8 mouse cellular contexts compared by ENCODE assay signal in genomic region chr9:102689940-102690642, GRCm38 (mm10). TPM values are rescaled to one million over a fixed set of nuclear protein-coding genes. Genes with fewer than 3 reads are reported as not detected.
DNase-seq lines count a peak whose midpoint lies in the region; ATAC-seq and TF ChIP-seq lines count a peak whose summit lies in the region.

No protein-coding gene starts in this region.

- no peak overlapping the region for H3ac ChIP-seq in myocyte (ENCODE audit: control insufficient read depth, insufficient read length)

- peak overlapping the region; percentile 99 for H3K4me2 ChIP-seq in kidney, embryonic 15.5 days
- H3K4me2 ChIP-seq in limb, embryonic 15.5 days, result peak overlapping the region; percentile 96
- peak overlapping the region; percentile 72 for H3K4me2 ChIP-seq in myocyte (ENCODE audit: low read depth)

- H3K4me3 ChIP-seq in kidney, embryonic 15.5 days (replicated peaks), result peak overlapping the region; percentile 63
- peak overlapping the region; percentile 48 for H3K4me3 ChIP-seq in limb, embryonic 15.5 days
- peak overlapping the region; percentile 17 for H3K4me3 ChIP-seq in myocyte

- no peaks in the 10 kb centered on the region for H3K79me2 ChIP-seq in myocyte (ENCODE audit: control insufficient read depth, insufficient read depth)

- no peak for TF ChIP-seq POLR2A in myocyte (IDR thresholded peaks at IDR 0.05; ENCODE audit: insufficient read length, low read depth)

- H3K27ac ChIP-seq in kidney, embryonic 15.5 days, result no peak overlapping the region
- H3K27ac ChIP-seq in limb, embryonic 15.5 days, result peak overlapping the region; percentile 63

- DNase-seq in gastrocnemius, postnatal 10 days, result peak; percentile 67
- no peak for DNase-seq in gastrocnemius, adult 18-20 months (ENCODE audit: low spot score)
- DNase-seq in cerebellum, postnatal 25 days, result peak; percentile 86 to 87
- peak; percentile 33 to 48 for DNase-seq in frontal cortex, postnatal 36 days (ENCODE audit: low spot score in 2 of 2)
- DNase-seq in MN1 (ENCODE audit: low spot score), result no peak

- H3K36me3 ChIP-seq in kidney, embryonic 15.5 days, result no peaks in the 10 kb centered on the region
- no peaks in the 10 kb centered on the region for H3K36me3 ChIP-seq in limb, embryonic 15.5 days
- H3K36me3 ChIP-seq in myocyte (ENCODE audit: control insufficient read depth, insufficient read depth), result no peaks in the 10 kb centered on the region

- peaks cover 17% of the 10 kb centered on the region for H3K27me3 ChIP-seq in kidney, embryonic 15.5 days
- no peaks in the 10 kb centered on the region for H3K27me3 ChIP-seq in limb, embryonic 15.5 days
- H3K27me3 ChIP-seq in myocyte (ENCODE audit: control insufficient read depth, insufficient read depth, insufficient read length), result no peaks in the 10 kb centered on the region

- WGBS in kidney, embryonic 15.5 days, result under 1% methylated on average over 44 of the region's 44 CpGs
- under 1% methylated on average over 44 of the region's 44 CpGs for WGBS in limb, embryonic 15.5 days

- ATAC-seq in kidney, embryonic 15.5 days (replicated peaks; ENCODE audit: low FRiP score), result peak; percentile 67
- peak; percentile 57 for ATAC-seq in limb, embryonic 15.5 days (ENCODE audit: insufficient number of reproducible peaks, low FRiP score, low TSS enrichment, low read depth)

- H3K4me1 ChIP-seq in kidney, embryonic 15.5 days, result peaks cover 31% of the 10 kb centered on the region
- H3K4me1 ChIP-seq in limb, embryonic 15.5 days, result peaks cover 52% of the 10 kb centered on the region

- H3K9me3 ChIP-seq in kidney, embryonic 15.5 days (replicated peaks), result no peaks in the 10 kb centered on the region
- no peaks in the 10 kb centered on the region for H3K9me3 ChIP-seq in limb, embryonic 15.5 days

- peak overlapping the region; percentile 50 for H3K9ac ChIP-seq in kidney, embryonic 15.5 days
- peak overlapping the region; percentile 17; the same call in 1 of the 2 replicates for H3K9ac ChIP-seq in limb, embryonic 15.5 days

TF ChIP-seq in myocyte, 11 proteins besides CTCF, POLR2A, EP300 and RAD21:
- TF ChIP-seq SRF (IDR thresholded peaks at IDR 0.05; ENCODE audit: control insufficient read depth, insufficient read length, low read depth), result no peak
- TF ChIP-seq MYOG (IDR thresholded peaks at IDR 0.05; ENCODE audit: control insufficient read depth in 1 of 3, insufficient read depth in 1 of 3, insufficient read length in 2 of 3, low read depth in 2 of 3), result peak in 2 of 3 experiments; percentile 69 to 70
- no peak for TF ChIP-seq POLR2AphosphoS2 (IDR thresholded peaks at IDR 0.05; ENCODE audit: insufficient read length, low read depth)
- TF ChIP-seq TCF12 (IDR thresholded peaks at IDR 0.05; ENCODE audit: insufficient read depth, poor library complexity, severe bottlenecking), result no peak
- TF ChIP-seq USF1 (IDR thresholded peaks at IDR 0.05; ENCODE audit: low read depth), result no peak
- TF ChIP-seq E2F4 (IDR thresholded peaks at IDR 0.05; ENCODE audit: insufficient read depth), result no peak
- TF ChIP-seq CEBPB (IDR thresholded peaks at IDR 0.05; ENCODE audit: insufficient read depth, poor library complexity, severe bottlenecking), result no peak
- TF ChIP-seq REST (IDR thresholded peaks at IDR 0.05; ENCODE audit: insufficient read depth, insufficient read length), result no peak
- TF ChIP-seq TCF3 (IDR thresholded peaks at IDR 0.05; ENCODE audit: insufficient read length, low read depth), result no peak
- TF ChIP-seq MYOD1 (IDR thresholded peaks at IDR 0.05; ENCODE audit: control insufficient read depth in 1 of 3, insufficient read length in 2 of 3, low read depth in 2 of 3), result peak in 2 of 3 experiments; percentile 33 to 79
- TF ChIP-seq MAX (IDR thresholded peaks at IDR 0.05; ENCODE audit: low read depth), result no peak

RNA-seq across cellular contexts. Expression of gene Amotl2, which starts 26.4 kb away (rescaled TPM):
- total RNA-seq in gastrocnemius, postnatal 10 days (2021), result 10 to 100 TPM; 32.9 to 43.7 TPM
- total RNA-seq in gastrocnemius, adult 18-20 months (2021), result 10 to 100 TPM; 16.8 to 18.2 TPM
- polyA plus RNA-seq in kidney, embryonic 15.5 days (2015; fragmentation: Nextera tagmentation; extraction: Ambion mirVana), result 43.3 and 45.1 TPM in 2 replicates
- 60.7 and 61.5 TPM in 2 replicates for polyA plus RNA-seq in limb, embryonic 15.5 days (2015; fragmentation: Nextera tagmentation; extraction: Ambion mirVana)
- 67.2 TPM for polyA plus RNA-seq in myocyte (2012; fragmentation: generic; extraction: Trizol)

Comparison
In these comparisons a context has a peak if more than half of its experiments do, and no peak if none do; other contexts are left out.
1. DNase-seq: peak in gastrocnemius, postnatal 10 days (single experiment), cerebellum, postnatal 25 days (2 of 2) and frontal cortex, postnatal 36 days (2 of 2); none in gastrocnemius, adult 18-20 months (single experiment) and MN1 (single experiment).
2. Peak in every context shown above with its lines, with median percentiles within 50 percentile points of each other: H3K4me2 ChIP-seq and H3K4me3 ChIP-seq.